Mouse (Mus musculus) G1E (cell line): ENCODE results near the gene Dbr1.

Experiments used
- CTCF ChIP-seq: IDR thresholded peaks from 2 replicates; pipeline ENCODE4 v1.5.1; 2012; ENCODE audit warnings: low read depth, low read length, inconsistent platforms, mixed read lengths
- POLR2AphosphoS5 ChIP-seq: IDR thresholded peaks from 2 replicates; pipeline ENCODE4 v1.6.1; 2012; ENCODE audit warnings: low read depth, low read length, inconsistent platforms; ENCODE audit not compliant: insufficient replicate concordance

GRCm38 (mm10) chr9:99622034-99622433 lies 46.4 kb downstream of the Dbr1 start:
- TF ChIP-seq CTCF (no peak), POLR2AphosphoS5 (no peak)
